Mouse (Mus musculus) left cerebral cortex, adult 8-10 months (tissue): ENCODE results near the gene Zfp710. TPM values are rescaled to one million over a fixed set of nuclear protein-coding genes. Genes with fewer than 3 reads are reported as not detected.
A peak's percentile ranks its signal among the peaks of the same experiment; 100 is the strongest.
"Not testable (repeated sequence)": the region's sequence is repeated elsewhere in the genome, so short reads cannot be mapped to it uniquely, and the experiment has no call there.

ENCODE experiments used
- DNase-seq, 2 experiments: peaks; one replicate each; pipeline ENCODE4 v3.0.0; 2022; ENCODE audit warnings: low spot score in 2 of 2
- total RNA-seq, 4 experiments: library from RNA; stranded (reverse); gene quantifications; 2 replicates each; pipeline ENCODE4 v1.2.4; 2022

The Zfp710 gene
- 10 to 100 TPM; 20.9 to 22.8 (median 21.8) TPM for total RNA-seq

- DNase-seq, result peak; percentile 59 to 74
These were observed at the start of gene Zfp710 for GRCm38 (mm10) chr7:80024521-80025390. Gene Zfp710, plus strand, starts transcription at chr7:80024814.

- no peak for DNase-seq
These were observed 49.3 kb upstream of the Zfp710 start for GRCm38 (mm10) chr7:79975316-79975715.

GRCm38 (mm10) chr7:79986717-79987116 lies 37.9 kb upstream of the Zfp710 start:
- DNase-seq, result no peak

- DNase-seq, result no peak
These were observed 36.9 kb upstream of the Zfp710 start for GRCm38 (mm10) chr7:79987745-79988144.

- DNase-seq, result not testable (repeated sequence)
These were observed 36.1 kb upstream of the Zfp710 start for GRCm38 (mm10) chr7:79988466-79988865.

- no peak for DNase-seq
These were observed 30.1 kb upstream of the Zfp710 start for GRCm38 (mm10) chr7:79994476-79994875.

GRCm38 (mm10) chr7:79997761-79998160 lies 26.9 kb upstream of the Zfp710 start:
- DNase-seq, result no peak

- DNase-seq, result no peak
These were observed 22.1 kb upstream of the Zfp710 start for GRCm38 (mm10) chr7:80002353-80003055.

GRCm38 (mm10) chr7:80004776-80005554 lies 19.6 kb upstream of the Zfp710 start:
- no peak for DNase-seq

GRCm38 (mm10) chr7:80010680-80011079 lies 13.9 kb upstream of the Zfp710 start:
- no peak for DNase-seq

- no peak for DNase-seq
These were observed 13.1 kb upstream of the Zfp710 start for GRCm38 (mm10) chr7:80011470-80011869.

GRCm38 (mm10) chr7:80013884-80014550 lies 10.6 kb upstream of the Zfp710 start:
- DNase-seq, result no peak

- no peak for DNase-seq
These were observed 9.5 kb upstream of the Zfp710 start for GRCm38 (mm10) chr7:80014826-80015755.

- DNase-seq, result no peak
These were observed 5.8 kb upstream of the Zfp710 start for GRCm38 (mm10) chr7:80018506-80019452.

GRCm38 (mm10) chr7:80023621-80024435 lies 786 bp upstream of the Zfp710 start:
- DNase-seq, result no peak

GRCm38 (mm10) chr7:80025391-80026117 lies 940 bp downstream of the Zfp710 start:
- no peak for DNase-seq
